Mouse (Mus musculus): ENCODE results near the gene Duxbl3.
A peak's percentile ranks its signal among the peaks of the same experiment; 100 is the strongest.
"Not testable (repeated sequence)": the region's sequence is repeated elsewhere in the genome, so short reads cannot be mapped to it uniquely, and the experiment has no call there.

Gene Duxbl3

GRCm38 (mm10) chr14:26257756-26258617 lies at the start of gene Duxbl3:
Duxbl3 (plus strand) TSS chr14:26257962.
- DNase-seq = not testable (repeated sequence)

- not testable (repeated sequence) for DNase-seq
Measured at GRCm38 (mm10) chr14:26216233-26217000, 41.3 kb upstream of the Duxbl3 start.

- DNase-seq = not testable (repeated sequence)
Measured at GRCm38 (mm10) chr14:26237183-26237582, 20.6 kb upstream of the Duxbl3 start.

- DNase-seq = not testable (repeated sequence)
Measured at GRCm38 (mm10) chr14:26258729-26259128, 967 bp downstream of the Duxbl3 start.

GRCm38 (mm10) chr14:26286737-26287136 lies 29.0 kb downstream of the Duxbl3 start:
- DNase-seq = not testable (repeated sequence)

- DNase-seq = no peak
Measured at GRCm38 (mm10) chr14:26293859-26294258, 36.1 kb downstream of the Duxbl3 start.

- DNase-seq = no peak
Measured at GRCm38 (mm10) chr14:26297055-26297454, 39.3 kb downstream of the Duxbl3 start.

- no peak for DNase-seq
Measured at GRCm38 (mm10) chr14:26297484-26297883, 39.7 kb downstream of the Duxbl3 start.

- DNase-seq = peak; percentile 15
Measured at GRCm38 (mm10) chr14:26303111-26303510, 45.3 kb downstream of the Duxbl3 start.

- peak; percentile 16 for DNase-seq
Measured at GRCm38 (mm10) chr14:26306032-26306431, 48.3 kb downstream of the Duxbl3 start.

GRCm38 (mm10) chr14:26308813-26309212 lies 51.1 kb downstream of the Duxbl3 start:
- DNase-seq = no peak

GRCm38 (mm10) chr14:26309511-26309910 lies 51.7 kb downstream of the Duxbl3 start:
- DNase-seq = no peak

GRCm38 (mm10) chr14:26316246-26316730 lies 58.5 kb downstream of the Duxbl3 start:
- DNase-seq = no peak
